Mouse (Mus musculus) monocyte, adult 5-6 weeks (primary cell): ENCODE data around the gene Zfp958. TPM values are rescaled to one million over a fixed set of nuclear protein-coding genes. Genes with fewer than 3 reads are reported as not detected.
A peak's percentile ranks its signal among the peaks of the same experiment; 100 is the strongest.
"Not testable (repeated sequence)": the region's sequence is repeated elsewhere in the genome, so short reads cannot be mapped to it uniquely, and the experiment has no call there.

Source experiments
- ATAC-seq: fragments of 153-309, 156-312 bp; replicated peaks from 2 replicates; pipeline ENCODE4 v1.8.0; 2017; ENCODE audit warnings: mild to moderate bottlenecking; ENCODE audit not compliant: low TSS enrichment, insufficient number of reproducible peaks, severe bottlenecking, poor library complexity, low FRiP score
- total RNA-seq: library from RNA; stranded (forward); fragments of 200-1000, 200-491, 200-594 nt; gene quantifications from 3 replicates; pipeline ENCODE4 v1.2.3, GENCODE M21; 2017

The Zfp958 gene
- 16.5 to 25.6 TPM (median 20.1 TPM) in 3 replicates for total RNA-seq

- ATAC-seq, result peak; percentile 99
Measured at GRCm38 (mm10) chr8:4612932-4613853, at the start of gene Zfp958. Zfp958 (plus strand) TSS chr8:4613167.

GRCm38 (mm10) chr8:4581986-4582385, 31.0 kb upstream of the Zfp958 start:
- no peak for ATAC-seq

GRCm38 (mm10) chr8:4582754-4583178, 30.2 kb upstream of the Zfp958 start:
- ATAC-seq, result no peak

GRCm38 (mm10) chr8:4584660-4585059, 28.3 kb upstream of the Zfp958 start:
- no peak for ATAC-seq

DNA sequence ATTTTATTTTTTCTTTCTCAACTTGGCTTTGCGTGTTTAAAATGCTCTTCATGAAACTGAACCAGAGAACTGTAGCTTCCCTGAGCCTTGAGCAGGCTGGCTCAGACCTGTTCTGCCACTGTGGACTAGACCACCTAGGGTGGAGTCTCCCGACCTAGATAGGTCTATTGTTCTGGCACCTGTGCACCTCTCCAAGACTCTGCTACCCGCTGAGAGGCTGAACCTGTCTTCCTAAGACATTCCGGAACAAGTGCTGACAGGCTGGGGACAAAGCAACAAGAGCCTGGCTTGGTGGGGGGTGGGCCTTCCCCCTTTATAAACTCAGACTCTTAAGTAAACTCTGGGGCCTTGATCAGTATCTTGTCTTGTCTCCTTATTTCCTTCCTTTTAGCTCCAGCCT, 26.6 kb upstream of the Zfp958 start:
- no peak for ATAC-seq

DNA sequence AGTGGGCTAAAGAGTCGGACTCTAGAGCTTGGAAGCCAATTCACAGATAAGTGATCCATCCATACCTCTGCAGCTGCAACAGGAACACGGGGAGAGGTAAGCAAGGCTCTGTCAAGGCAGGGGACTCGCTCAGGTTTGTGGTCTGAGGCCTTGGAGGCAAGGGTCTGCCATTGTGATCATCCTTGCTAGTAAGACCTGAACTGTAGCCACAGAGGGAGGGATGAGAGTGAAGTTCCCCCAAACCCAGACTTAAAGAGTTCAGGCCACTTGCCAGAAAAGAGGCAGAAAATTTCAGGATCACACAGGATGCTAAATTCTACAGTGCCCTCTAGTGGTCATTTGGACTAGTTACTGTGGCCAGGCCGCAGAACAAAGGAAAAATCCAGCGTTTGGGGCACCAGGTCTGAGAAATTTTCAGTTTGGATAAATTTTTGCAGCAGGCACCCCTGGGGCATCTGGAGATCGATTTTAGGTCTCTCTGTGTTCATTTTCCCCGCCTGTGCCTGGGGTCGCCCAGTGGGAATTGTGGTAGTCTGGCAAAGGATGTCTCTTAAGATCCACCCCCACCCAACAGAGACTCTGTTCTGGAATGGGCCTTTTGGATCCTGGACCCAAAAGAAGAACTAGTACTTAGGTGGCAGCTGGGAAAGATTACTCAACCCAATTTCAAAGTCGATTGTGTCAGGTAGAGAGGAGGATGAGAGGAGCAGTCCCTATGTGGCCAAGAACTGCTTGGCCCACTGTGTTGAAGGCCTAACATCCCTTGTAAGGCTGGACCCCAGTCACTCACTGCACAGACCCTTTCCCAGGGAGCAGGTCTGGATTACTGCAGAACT, 24.6 kb upstream of the Zfp958 start:
- ATAC-seq, result no peak

- no peak for ATAC-seq
Measured at GRCm38 (mm10) chr8:4608896-4609295, 4.1 kb upstream of the Zfp958 start.

GRCm38 (mm10) chr8:4611626-4612175, 1.3 kb upstream of the Zfp958 start:
- not testable (repeated sequence) for ATAC-seq

DNA sequence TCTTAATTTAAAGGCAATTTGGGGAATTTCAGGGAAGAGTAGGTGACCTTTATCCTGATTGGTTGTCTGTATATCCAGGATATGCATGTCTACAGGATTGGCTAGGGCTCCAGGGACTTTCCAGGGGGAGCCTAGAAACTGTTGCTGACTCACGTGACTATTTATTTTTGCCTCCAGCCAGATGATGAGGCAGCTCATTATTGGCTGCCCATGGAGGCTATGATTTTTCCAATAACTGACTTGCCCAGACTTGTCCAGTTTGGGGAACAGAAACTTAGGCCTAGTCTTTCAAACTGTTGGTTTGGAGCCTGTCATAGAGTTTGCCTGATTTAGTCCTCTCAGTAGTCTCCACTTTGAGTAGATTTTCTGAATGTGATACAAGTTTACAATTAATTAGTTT, 14.4 kb downstream of the Zfp958 start:
- ATAC-seq, result no peak

GRCm38 (mm10) chr8:4637071-4637470, 24.1 kb downstream of the Zfp958 start:
- ATAC-seq, result no peak

- ATAC-seq, result 0 out of 2 replicates have a peak, but pooled peaks have one; percentile 50
Measured at GRCm38 (mm10) chr8:4642974-4643373, 30.0 kb downstream of the Zfp958 start.

GRCm38 (mm10) chr8:4656536-4656935, 43.6 kb downstream of the Zfp958 start:
- no peak for ATAC-seq

DNA sequence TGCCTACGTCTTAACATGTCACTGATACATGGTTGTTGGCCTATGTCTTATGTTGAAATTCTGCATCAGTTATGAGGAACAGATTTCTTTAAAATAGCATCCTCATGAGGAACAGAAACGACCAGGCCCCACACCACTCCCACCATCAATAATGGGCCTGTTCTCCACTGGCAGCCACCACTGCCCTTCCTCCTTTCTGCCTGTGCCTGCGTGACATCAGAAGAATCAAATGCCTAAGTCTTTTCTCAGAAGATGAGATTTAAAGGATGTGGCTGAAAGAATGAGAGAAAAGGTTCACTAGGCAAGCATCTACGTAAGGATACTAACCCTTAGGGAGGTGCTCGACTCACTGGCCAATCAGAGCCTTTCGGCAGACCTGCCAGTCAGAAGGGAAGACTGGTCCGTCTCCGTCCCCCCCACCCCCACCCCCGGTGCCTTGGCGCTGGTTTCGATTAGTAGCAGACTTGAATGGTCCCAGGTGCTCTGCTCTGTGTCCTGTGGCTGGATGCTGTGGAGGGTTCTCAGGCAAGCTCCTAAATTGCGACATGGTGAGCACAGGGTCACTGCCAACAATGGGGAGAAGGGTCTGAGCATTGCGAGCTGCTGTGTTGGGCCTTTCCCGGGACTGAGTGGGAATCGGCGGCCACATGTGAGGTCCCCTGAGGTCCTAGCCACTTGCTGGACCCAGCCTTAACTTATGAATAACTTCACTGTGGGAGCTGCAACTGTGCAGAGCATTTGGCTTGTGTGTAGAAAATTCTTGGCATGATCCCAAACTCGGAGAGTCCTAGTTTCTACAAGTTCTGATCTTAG, 62.4 kb downstream of the Zfp958 start:
- no peak for ATAC-seq

GRCm38 (mm10) chr8:4676586-4676985, 63.6 kb downstream of the Zfp958 start:
- no peak for ATAC-seq

DNA sequence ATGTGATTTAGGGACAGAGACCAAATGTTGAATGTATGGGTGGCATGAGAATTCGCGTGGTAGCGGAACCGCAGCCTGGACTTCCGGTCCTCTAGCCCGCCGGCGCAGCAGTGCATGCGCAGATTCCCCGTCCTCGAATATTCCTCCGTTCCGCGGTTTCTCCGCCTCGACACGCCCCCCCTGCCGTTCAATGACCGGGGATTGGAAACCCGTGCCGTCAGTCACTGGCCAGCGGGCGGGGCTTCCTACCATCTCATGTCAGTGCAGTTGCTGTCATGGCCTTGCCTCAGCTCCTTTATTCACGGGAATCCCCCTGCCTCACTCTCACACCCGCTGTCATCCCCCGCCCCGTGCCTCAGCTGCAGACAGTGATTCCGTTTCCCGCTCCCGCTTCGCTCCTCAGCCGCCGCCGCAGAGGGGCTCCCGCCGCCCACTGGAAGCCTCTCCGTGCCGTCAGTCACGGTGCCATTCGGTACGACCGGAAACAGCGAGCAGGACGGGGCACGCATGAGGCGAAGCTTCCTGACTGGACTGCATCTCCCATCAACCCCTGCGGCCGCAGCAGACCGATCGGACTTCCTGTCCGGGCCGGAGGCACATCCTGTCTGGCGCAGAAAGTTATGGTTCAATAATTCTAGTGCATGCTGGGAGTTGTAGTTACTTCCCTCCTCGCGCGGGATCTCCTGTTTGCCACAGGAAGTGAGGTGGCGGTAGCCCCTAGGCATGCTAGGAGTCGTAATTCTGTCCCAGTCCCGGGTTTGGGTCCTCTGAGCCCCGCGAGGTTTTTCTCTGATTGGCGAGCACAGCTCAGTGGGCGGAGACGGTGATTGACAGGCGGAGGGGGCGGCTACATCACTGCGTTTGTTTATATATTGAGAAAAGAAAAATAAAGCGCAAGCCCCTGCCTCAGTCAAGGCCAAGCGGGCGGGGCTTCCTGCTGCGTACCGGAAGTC, 64.6 kb downstream of the Zfp958 start:
- peak; percentile 87 for ATAC-seq

DNA sequence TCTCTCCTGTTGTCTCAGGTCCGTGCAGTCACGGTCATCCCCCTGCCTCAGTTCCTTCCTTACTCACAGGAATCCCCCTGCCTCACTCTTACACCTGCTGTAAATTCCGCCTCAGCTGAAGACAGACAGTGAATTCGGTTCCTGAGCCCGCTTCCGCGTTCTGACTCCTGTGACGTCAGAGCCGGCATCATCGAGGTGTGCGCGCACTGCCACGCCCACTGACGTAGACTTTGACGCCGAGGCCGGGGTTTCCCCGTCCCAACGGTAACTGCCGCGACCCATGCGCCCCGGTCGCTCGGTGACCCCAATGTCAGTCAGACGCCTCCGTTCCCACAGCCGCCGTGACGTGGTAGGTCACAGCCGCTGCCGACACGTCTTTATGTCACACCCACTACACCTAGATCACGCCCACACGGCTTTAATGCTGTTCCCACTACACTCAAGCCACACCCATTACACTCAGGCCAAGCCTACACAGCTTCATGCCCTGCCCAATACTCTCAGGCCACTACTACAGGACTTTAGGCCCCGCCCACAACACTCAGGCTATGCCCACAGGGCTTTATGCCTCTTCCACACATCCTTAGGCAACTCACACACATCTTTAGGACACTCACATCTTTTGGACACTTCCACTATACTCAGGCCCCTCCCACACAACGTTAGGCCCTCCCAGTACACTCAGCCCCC, 65.4 kb downstream of the Zfp958 start:
- peak; percentile 77 for ATAC-seq
